Mouse (Mus musculus) megakaryocyte progenitor cell, adult 5-6 weeks (primary cell): ENCODE measurements around the gene Btnl1. TPM values are rescaled to one million over a fixed set of nuclear protein-coding genes. Genes with fewer than 3 reads are reported as not detected.

Experiments used
- ATAC-seq: replicated peaks from 2 replicates; pipeline ENCODE4 v1.8.0; 2016; ENCODE audit warnings: mild to moderate bottlenecking, moderate TSS enrichment, inconsistent platforms; ENCODE audit not compliant: poor library complexity
- total RNA-seq, 2 experiments: library from RNA; stranded (forward) in 1 of 2; stranded (reverse) in 1 of 2; fragments of 157-497, 149-512 nt in 1 of 2; fragments of 200-1000 nt in 1 of 2; gene quantifications; 2 replicates each; pipeline versions ENCODE4 v1.2.3 to v1.2.4; 2015 to 2017

The Btnl1 gene
- total RNA-seq (2015) (not detected in 2 replicates), total RNA-seq (2017) (not detected in 2 replicates)

DNA sequence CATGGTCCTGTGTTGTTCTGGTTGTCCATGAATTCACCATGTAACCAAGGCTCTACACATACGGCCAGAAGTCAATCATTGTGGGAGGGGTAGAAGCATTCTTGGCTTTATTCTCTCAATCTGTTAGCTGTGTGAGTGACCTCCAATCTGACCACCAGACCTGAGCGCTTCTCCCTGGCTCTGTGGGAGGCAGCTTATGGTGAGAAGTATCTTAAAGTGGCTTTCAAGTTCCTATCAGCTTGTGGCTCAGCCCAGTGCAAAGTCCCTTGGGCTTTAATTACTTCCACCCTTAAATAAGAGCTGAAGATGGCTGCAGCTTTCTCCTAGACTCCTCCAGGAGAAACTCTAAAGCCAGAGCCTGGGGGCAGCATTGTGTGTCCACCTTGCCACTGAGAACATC is at the start of gene Btnl1:
Btnl1 (plus strand) TSS at position 286 of the 400 bp plus-strand sequence.
- no peak for ATAC-seq

DNA sequence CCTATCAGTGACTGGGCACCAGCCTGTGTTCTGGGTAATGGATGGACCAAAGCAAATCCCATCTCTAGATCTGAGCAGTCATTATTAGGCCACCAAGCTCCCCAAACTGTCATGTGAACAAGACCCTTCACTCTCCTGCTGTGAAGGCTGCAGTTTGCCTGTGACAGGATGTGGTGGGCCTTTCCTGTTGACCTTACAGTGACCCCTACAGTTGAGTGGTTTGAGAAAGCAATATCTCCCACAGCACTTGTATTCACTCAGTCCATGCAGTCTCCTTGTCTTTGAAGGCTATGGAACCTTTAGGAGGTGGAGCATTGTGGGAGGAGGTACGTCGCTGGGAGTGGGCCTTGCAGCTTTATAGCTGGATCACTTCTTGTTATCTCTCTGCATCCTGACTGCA is 47.1 kb upstream of the Btnl1 start:
- ATAC-seq: peak; percentile 69

- no peak for ATAC-seq
These were observed 45.7 kb upstream of the Btnl1 start for GRCm38 (mm10) chr17:34331200-34331599.

DNA sequence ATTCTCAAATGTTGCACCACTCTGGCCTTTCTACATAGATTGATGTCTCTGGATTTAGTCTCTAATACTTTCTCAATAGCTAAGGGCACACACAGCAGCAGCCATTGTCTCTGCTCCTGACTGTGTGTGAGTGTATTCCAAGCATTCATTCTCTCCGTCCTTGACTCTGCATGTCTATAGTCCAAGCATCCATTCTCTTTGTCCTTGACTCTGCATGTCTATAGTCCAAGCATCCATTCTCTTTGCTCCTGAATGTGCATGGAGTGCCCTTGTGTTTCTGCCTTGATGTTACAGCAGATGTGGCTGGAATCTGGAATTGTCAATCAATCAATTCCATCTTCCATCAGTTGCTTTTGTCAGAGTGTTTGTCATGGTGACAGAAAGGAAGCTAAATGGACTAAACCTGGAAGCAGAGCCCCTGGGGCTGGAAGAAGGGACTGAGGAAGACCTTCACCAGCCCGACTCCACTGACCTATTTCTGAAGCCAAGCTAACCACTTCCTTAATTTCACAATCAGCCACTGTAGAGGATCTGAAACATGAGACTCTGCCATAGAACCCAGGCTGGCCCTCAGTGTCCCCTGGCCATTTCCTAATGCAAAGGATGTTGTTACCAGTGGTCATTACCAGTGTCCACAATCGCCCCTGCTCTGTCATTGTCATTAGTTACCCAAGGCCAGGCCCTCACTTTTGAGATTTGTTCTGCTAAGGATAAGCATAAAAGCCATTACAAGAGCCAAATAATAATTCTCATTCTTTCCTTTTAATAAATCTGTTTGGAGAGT is 36.1 kb upstream of the Btnl1 start:
- ATAC-seq: peak; percentile 87

- ATAC-seq: no peak
These were observed 32.0 kb upstream of the Btnl1 start for GRCm38 (mm10) chr17:34344882-34345281.

DNA sequence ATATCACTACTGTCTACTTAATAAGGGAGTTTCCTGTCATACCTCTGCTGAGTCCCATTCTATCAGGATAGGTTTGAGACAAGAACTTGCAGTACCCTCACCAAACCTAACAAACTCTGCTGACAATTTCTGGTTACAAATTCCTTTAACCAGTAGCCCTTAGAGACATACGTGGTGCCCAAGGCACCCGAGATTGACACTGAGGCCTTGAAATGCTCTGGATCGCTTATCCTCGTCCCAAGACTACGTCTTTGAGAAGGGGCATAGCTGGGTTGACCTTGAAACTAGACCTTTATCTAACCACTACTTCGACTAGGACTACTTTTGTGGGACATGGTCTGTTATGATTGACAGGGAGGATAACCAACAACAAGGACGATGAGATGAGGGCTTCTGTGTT is 31.4 kb upstream of the Btnl1 start:
- no peak for ATAC-seq

DNA sequence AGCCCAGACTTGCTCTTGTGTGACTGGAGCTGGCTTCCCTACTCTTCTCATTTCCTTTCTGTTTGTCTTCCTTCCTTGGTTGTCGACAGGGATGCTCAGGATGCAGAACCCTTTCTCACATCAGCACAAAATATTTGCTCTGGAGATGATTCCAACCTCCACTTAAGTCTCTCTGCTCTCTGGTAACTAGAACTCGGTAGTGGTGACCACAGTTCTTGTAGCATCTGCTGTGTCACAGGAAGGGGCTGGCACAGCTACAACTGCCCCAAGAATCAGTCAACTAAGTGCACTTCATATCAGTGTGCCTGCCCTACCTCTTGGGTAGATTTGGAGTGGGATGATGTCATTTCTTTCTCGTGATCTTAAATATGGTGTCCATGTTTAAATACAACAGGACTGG is 30.9 kb upstream of the Btnl1 start:
- ATAC-seq: 0 out of 2 replicates have a peak, but pooled peaks have one; percentile 30

DNA sequence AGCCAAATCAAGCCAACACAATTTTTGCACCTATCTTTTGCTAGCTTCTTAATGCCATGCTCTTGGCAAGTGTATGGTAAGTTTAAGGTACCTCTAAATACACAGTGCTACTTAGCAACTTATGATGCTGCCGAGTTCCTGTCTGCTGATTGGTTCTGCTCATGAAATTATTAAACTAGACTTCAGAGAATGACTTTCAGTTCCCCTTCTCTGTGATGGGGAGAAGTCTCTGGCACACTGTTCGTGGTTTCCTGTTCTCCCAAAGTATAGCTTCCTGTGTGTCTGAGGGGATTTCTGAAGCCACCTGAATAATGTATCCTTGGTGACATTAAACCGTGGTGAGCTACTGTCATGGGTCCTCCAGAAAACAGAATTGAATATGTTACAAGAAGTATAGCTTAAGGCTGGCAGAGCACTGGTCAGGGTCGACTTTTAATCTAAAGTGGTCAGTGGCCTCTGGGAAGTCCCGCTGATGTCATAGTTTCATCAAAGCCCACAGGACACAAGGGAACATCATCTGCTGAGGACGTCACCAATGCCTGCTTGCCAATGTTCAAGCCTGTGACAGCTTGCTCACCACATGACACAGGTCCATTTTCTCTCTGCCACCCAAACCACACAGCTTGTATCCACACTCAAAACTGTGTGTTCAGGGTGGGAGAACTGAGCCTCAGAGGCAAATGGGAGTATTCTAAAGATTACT is 29.2 kb upstream of the Btnl1 start:
- ATAC-seq: peak; percentile 83

DNA sequence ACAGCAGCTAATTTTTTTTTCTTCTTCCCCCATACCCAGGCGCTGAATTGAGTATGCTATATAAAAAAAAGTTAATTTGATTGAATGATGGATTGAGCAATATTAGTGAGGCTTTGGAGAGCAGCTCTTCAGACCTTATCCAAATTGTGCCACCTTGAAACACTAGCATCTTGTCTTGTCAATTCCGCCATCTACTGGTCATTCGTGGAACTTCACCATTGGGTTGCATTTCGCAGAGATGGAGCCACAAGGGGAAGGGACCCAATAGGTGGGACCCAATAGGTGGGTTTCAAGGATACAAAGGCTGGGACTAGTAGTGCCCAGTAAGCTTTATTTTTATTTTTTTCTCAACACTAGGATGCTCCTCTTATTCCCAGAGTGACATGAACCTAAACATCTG is 27.5 kb upstream of the Btnl1 start:
- peak; percentile 73 for ATAC-seq

GRCm38 (mm10) chr17:34354539-34354938 is 22.4 kb upstream of the Btnl1 start, which contains the start of gene Btnl2:
Btnl2 (plus strand) TSS chr17:34354822.
- no peak for ATAC-seq

GRCm38 (mm10) chr17:34354940-34355339 is 22.0 kb upstream of the Btnl1 start:
- ATAC-seq: 0 out of 2 replicates have a peak, but pooled peaks have one; percentile 52

GRCm38 (mm10) chr17:34362954-34363546 is 13.9 kb upstream of the Btnl1 start:
- no peak for ATAC-seq

DNA sequence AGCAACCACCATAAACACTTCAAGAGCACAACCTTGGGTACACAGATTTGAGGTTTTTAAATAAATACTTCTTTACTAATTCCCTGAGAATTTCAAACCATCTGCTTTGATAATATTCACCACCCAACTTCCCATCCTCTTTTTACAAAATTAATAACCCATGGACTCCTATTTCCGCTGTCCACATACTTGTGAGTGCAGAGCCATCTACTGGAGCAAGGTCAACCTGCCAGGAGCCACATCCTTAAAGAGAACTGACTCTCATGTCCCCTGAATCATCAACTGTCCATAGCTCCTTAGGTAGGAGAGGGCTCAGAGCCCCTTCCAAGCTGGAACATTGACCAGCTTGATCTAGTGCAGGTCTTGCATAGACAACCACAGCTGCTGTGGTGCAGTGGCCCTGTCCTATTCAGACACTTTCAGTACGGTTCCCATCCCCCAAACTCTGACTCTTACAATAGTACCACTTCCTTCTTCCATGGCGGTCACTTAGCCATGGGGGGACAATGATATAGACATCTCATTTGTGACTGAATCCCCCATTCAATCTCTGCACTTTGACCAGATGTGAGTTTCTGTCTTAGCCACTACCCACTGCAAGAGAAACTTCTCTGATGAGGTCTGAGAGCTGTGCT is 13.1 kb upstream of the Btnl1 start:
- no peak for ATAC-seq

- no peak for ATAC-seq
These were observed 11.9 kb upstream of the Btnl1 start for GRCm38 (mm10) chr17:34365031-34365430.

DNA sequence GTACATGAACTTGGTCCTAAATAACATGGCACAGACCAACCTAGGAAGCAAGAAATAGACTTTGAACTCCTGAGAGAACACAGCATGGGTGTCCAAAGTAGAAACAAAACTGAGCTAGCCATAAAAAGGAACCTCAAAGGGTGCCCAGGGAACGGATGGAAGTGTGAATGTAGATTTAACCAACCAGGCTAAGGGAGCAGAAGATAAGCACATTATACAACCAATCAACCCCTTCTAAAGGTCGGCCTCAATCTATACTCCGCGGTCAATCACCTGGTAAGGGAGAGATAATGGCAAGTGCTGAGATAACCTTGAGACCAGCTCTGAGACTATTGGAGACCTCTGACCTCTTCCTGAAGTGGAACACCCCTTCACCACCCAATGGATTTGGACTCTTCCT is 6.4 kb upstream of the Btnl1 start:
- no peak for ATAC-seq

DNA sequence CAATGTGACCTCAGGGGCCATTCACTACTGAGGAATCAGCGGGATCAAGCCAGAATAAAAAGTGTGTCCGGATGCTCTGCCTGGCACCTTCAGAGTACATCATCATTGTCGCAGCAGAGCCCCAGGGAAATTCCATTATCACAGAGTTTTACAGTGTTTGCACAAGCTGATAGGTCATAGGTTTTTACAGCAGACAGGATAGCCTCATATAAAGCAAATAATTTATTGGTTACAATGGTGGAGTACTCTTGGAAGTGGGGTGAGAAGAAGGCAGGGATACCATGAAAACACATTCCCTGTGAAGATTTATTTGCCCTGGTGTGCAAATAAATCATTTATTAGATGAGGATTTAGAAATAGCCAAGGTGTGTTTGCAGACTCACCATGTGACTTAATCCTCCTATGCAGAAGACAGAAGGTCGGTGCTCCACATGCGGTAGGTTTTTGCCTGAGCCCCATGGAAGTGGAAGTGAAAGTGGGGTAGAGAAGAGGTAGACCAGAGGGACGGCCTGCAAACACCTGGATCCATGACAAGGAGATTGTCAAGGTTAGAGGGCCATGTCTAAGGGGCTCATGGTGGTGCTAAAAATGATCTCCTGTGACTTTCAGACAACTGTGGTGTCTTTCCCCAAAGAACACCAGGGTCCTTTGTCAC is 3.8 kb upstream of the Btnl1 start:
- no peak for ATAC-seq

- ATAC-seq: peak; percentile 23; the same call in 1 of the 2 replicates
These were observed 698 bp downstream of the Btnl1 start for GRCm38 (mm10) chr17:34377450-34378209.

DNA sequence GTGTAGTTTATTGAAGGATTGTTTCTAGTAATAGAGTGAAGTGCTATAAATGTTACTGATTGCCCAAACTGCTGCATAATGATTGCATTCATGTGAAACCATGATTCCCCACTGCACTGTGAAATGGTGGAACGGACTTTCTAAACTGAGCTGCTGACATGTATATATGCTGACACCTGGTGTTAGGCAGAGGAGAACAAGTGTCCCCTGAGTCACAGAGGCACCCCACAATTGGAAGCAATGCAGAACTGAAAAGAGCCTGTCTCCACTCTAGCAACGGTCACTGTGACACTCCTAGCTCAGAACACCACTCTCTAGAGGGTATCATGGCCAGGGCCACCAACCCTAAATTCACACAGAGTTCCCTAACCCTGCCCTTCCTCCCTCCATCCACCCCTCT is 1.8 kb downstream of the Btnl1 start:
- no peak for ATAC-seq

DNA sequence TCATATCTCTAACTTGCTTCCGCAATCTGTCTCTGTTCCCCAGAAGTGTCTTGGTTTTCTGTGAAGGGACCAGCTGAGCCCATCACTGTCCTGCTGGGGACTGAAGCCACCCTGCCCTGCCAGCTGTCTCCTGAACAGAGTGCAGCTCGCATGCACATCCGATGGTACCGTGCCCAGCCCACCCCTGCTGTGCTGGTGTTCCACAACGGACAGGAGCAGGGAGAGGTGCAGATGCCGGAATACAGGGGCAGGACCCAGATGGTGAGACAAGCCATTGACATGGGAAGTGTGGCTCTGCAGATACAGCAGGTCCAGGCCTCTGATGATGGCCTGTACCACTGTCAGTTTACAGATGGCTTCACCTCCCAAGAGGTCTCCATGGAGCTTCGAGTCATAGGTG is 2.5 kb downstream of the Btnl1 start:
- ATAC-seq: no peak

DNA sequence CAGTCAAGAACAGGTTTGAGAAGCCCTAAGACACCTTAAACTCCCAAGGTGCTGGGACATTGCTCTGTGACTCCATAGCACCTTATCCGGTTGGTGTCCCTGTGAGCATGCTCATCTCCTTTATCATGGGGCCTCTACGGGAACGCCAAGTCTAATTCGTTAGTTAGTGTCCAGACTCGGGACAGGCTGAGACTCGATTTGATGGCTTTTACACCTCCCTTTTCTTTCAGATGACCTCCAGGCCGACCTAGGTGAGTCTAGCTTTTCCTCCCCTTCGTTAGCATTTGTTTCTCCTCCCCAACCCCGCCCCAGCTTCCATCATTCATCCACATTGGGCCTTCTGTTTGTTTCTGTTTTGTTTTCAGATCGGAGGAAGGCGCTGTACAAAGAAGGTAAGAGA is 4.9 kb downstream of the Btnl1 start:
- no peak for ATAC-seq
